Mouse (Mus musculus) midbrain, embryonic 14.5 days (tissue): Measurements from ENCODE around the gene Apbb1ip. TPM values are rescaled to one million over a fixed set of nuclear protein-coding genes. Genes with fewer than 3 reads are reported as not detected.
"Not testable (repeated sequence)": the region's sequence is repeated elsewhere in the genome, so short reads cannot be mapped to it uniquely, and the experiment has no call there.

Experiments
- ATAC-seq: fragments of 200-750 bp; cut with Nextera tagmentation; 2 replicates; pipeline ENCODE4 v1.8.0; 2017; ENCODE audit warnings: moderate number of reproducible peaks, moderate library complexity; ENCODE audit not compliant: low FRiP score, low TSS enrichment
- DNase-seq: peaks from one replicate; pipeline ENCODE4 v3.0.0-alpha.2; 2015
- H3K27ac ChIP-seq: fragments of 300-500 bp; sonication (generic); replicated peaks from 2 replicates; pipeline ENCODE4 v1.5.1; 2014; ENCODE audit warnings: mild to moderate bottlenecking, low read depth, low read length, moderate library complexity
- H3K27me3 ChIP-seq: fragments of 300-500 bp; sonication (generic); 2 replicates; pipeline ENCODE4 v1.6.1; 2014; ENCODE audit warnings: low read length, control low read depth, mixed read lengths; ENCODE audit not compliant: control insufficient read depth, insufficient read depth
- H3K36me3 ChIP-seq: fragments of 300-500 bp; sonication (generic); 2 replicates; pipeline ENCODE4 v1.6.1; 2014; ENCODE audit warnings: low read length, control low read depth; ENCODE audit not compliant: control insufficient read depth, insufficient read depth
- H3K4me1 ChIP-seq: fragments of 300-500 bp; sonication (generic); 2 replicates; pipeline ENCODE4 v1.6.1; 2014; ENCODE audit warnings: mild to moderate bottlenecking, antibody characterized with exemption, low read length, control low read depth; ENCODE audit not compliant: control insufficient read depth, insufficient read depth
- H3K4me2 ChIP-seq: fragments of 300-500 bp; sonication (generic); 2 replicates; pipeline ENCODE4 v1.6.1; 2014; ENCODE audit warnings: mild to moderate bottlenecking, low read length, moderate library complexity
- H3K4me3 ChIP-seq: fragments of 300-500 bp; sonication (generic); replicated peaks from 2 replicates; pipeline ENCODE4 v1.5.1; 2014; ENCODE audit warnings: low read depth, low read length
- H3K9ac ChIP-seq: fragments of 300-500 bp; sonication (generic); replicated peaks from 2 replicates; pipeline ENCODE4 v1.6.1; 2014; ENCODE audit warnings: mild to moderate bottlenecking, low read length, moderate library complexity
- H3K9me3 ChIP-seq: fragments of 300-500 bp; sonication (generic); 2 replicates; pipeline ENCODE4 v1.6.1; 2016; ENCODE audit warnings: low read length, control low read depth, mixed read lengths; ENCODE audit not compliant: control insufficient read depth
- WGBS: fragments of 180-500 bp; shearing (Covaris S2); extraction: QIAGEN DNeasy Blood & Tissue Kit; methylation state at CpG from one replicate; pipeline ENCODE4 v1.1.7; 2014; 5-methylcytosine and 5-hydroxymethylcytosine counted together
- polyA plus RNA-seq: library from polyadenylated mRNA; unstranded; fragments of >200 nt; fragmentation: Nextera tagmentation; extraction: Ambion mirVana; gene quantifications from 2 replicates; pipeline ENCODE4 v1.2.1, GENCODE M21; 2014

Gene Apbb1ip
- polyA plus RNA-seq, 1 experiment from 2014 or later = 0.86 TPM

- Histone ChIP-seq H3K27ac (no peak overlapping the region), H3K9me3 (no peaks in the 10 kb centered on the region), H3K36me3 (no peaks in the 10 kb centered on the region), H3K9ac (no peak overlapping the region), H3K27me3 (no peaks in the 10 kb centered on the region), H3K4me3 (no peak overlapping the region), H3K4me2 (no peak overlapping the region), H3K4me1 (no peaks in the 10 kb centered on the region)
- 87% methylated on average over 1 of the region's 1 CpGs for WGBS
- DNase-seq = no peak
- no peak for ATAC-seq
Observed at GRCm38 (mm10) chr2:22873159-22873558, 99.3 kb downstream of the Apbb1ip start.

GRCm38 (mm10) chr2:22874628-22875027 is 100.7 kb downstream of the Apbb1ip start:
- ATAC-seq (no peak), DNase-seq (no peak)
- Histone ChIP-seq H3K4me1 (no peaks in the 10 kb centered on the region), H3K9me3 (no peaks in the 10 kb centered on the region), H3K36me3 (no peaks in the 10 kb centered on the region), H3K4me2 (no peak overlapping the region), H3K27ac (no peak overlapping the region), H3K27me3 (no peaks in the 10 kb centered on the region), H3K4me3 (no peak overlapping the region), H3K9ac (no peak overlapping the region)
- WGBS = 74% methylated on average over 10 of the region's 10 CpGs

- no peak for ATAC-seq
- WGBS = 92% methylated on average over 3 of the region's 3 CpGs
- Histone ChIP-seq H3K4me2 (no peak overlapping the region), H3K9ac (no peak overlapping the region), H3K27ac (no peak overlapping the region), H3K36me3 (no peaks in the 10 kb centered on the region), H3K9me3 (no peaks in the 10 kb centered on the region), H3K4me1 (no peaks in the 10 kb centered on the region), H3K4me3 (no peak overlapping the region), H3K27me3 (no peaks in the 10 kb centered on the region)
- DNase-seq = no peak
Observed at GRCm38 (mm10) chr2:22876614-22877013, 102.7 kb downstream of the Apbb1ip start.

GRCm38 (mm10) chr2:22878781-22879180 is 104.9 kb downstream of the Apbb1ip start:
- no peak for ATAC-seq
- WGBS = 70% methylated on average over 1 of the region's 1 CpGs

GRCm38 (mm10) chr2:22880726-22881125 is 106.8 kb downstream of the Apbb1ip start:
- WGBS = 85% methylated on average over 3 of the region's 3 CpGs
- H3K9ac ChIP-seq, ATAC-seq, H3K9me3 ChIP-seq, H3K27me3 ChIP-seq, H3K27ac ChIP-seq, H3K4me1 ChIP-seq, H3K4me2 ChIP-seq, DNase-seq, H3K36me3 ChIP-seq, H3K4me3 ChIP-seq: not testable (repeated sequence)

More at GRCm38 (mm10) chr2:22878781-22879180, 104.9 kb downstream of the Apbb1ip start:
- H3K4me2 ChIP-seq = no peak overlapping the region
- H3K9me3 ChIP-seq = no peaks in the 10 kb centered on the region
- H3K27ac ChIP-seq = no peak overlapping the region
- H3K9ac ChIP-seq = no peak overlapping the region
- DNase-seq = no peak
- H3K4me3 ChIP-seq = no peak overlapping the region
- H3K27me3 ChIP-seq = no peaks in the 10 kb centered on the region
- H3K4me1 ChIP-seq = no peaks in the 10 kb centered on the region
- H3K36me3 ChIP-seq = no peaks in the 10 kb centered on the region

DNA sequence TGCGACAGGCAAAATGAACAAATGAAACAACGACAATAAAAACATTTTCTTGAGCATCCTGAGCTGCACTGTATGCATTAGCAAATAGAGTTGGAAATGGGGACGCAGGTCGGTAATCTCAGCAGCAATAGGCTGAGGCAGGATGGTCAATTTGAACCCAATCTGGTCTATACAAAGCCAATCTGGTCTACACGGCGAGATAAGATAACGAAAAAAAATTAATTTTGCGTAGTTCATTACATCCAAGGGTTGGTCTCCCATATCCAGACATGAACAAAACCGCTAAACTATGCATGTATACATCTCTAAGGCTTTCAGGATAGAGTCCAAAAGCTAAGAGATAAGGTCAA is 121.0 kb downstream of the Apbb1ip start:
- Histone ChIP-seq H3K27me3 (no peaks in the 10 kb centered on the region), H3K36me3 (no peaks in the 10 kb centered on the region), H3K27ac (peak overlapping the region; percentile 87), H3K9me3 (no peaks in the 10 kb centered on the region), H3K4me2 (peak overlapping the region; percentile 88), H3K4me1 (peaks cover 12% of the 10 kb centered on the region), H3K4me3 (peak overlapping the region; percentile 86), H3K9ac (peak overlapping the region; percentile 68)
- ATAC-seq (peak; percentile 10), DNase-seq (no peak)
- 22% methylated on average over 9 of the region's 9 CpGs for WGBS

GRCm38 (mm10) chr2:22895282-22896273 is 121.7 kb downstream of the Apbb1ip start, which contains the start of gene Pdss1:
Gene Pdss1 (plus strand): TSS chr2:22895522.
- peak; percentile 96 for ATAC-seq
- peak within 1 kb of the TSS; percentile 87 for H3K27ac ChIP-seq
- H3K4me3 ChIP-seq = peak within 1 kb of the TSS; percentile 86
- no peaks in the 10 kb centered on the region for H3K27me3 ChIP-seq
- peak within 1 kb of the TSS; percentile 68 for H3K9ac ChIP-seq
- WGBS = under 1% methylated on average over 81 of the region's 81 CpGs
- peaks cover 12% of the 10 kb centered on the region for H3K4me1 ChIP-seq
- no peaks in the 10 kb centered on the region for H3K9me3 ChIP-seq
- DNase-seq = peak; percentile 94
- peak within 1 kb of the TSS; percentile 88 for H3K4me2 ChIP-seq
- H3K36me3 ChIP-seq = no peaks in the 10 kb centered on the region

DNA sequence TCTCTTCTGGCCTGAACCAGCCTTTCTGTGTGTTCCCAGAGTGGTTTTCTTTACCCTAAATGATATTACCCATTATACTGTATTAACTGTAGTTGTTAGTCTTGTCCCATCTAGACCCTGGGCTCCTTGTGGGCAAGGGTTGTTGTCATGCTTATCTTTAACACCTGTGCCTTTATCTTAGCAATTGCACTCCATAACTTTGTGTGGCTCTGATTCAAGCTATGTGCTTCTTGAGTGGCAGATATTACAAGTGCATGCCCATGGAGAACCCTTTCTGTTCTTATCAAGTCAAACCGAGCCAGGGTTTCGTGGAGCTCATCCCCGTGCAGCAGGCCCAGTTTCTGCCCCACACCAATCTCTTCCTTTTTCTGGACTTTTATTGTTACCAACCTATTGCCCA is 130.1 kb downstream of the Apbb1ip start:
- DNase-seq = no peak
- Histone ChIP-seq H3K4me2 (no peak overlapping the region), H3K4me1 (no peaks in the 10 kb centered on the region), H3K27ac (no peak overlapping the region), H3K4me3 (no peak overlapping the region), H3K9ac (no peak overlapping the region), H3K27me3 (no peaks in the 10 kb centered on the region), H3K36me3 (peaks cover 49% of the 10 kb centered on the region), H3K9me3 (no peaks in the 10 kb centered on the region)
- no peak for ATAC-seq
- WGBS = 95% methylated on average over 3 of the region's 3 CpGs

GRCm38 (mm10) chr2:22914421-22914820 is 140.5 kb downstream of the Apbb1ip start:
- DNase-seq = no peak
- no peaks in the 10 kb centered on the region for H3K4me1 ChIP-seq
- no peaks in the 10 kb centered on the region for H3K27me3 ChIP-seq
- H3K4me2 ChIP-seq = no peak overlapping the region
- no peak overlapping the region for H3K27ac ChIP-seq
- no peak for ATAC-seq
- peaks cover 63% of the 10 kb centered on the region for H3K36me3 ChIP-seq
- H3K9ac ChIP-seq = no peak overlapping the region
- H3K4me3 ChIP-seq = no peak overlapping the region
- WGBS = 59% methylated on average over 3 of the region's 3 CpGs
- no peaks in the 10 kb centered on the region for H3K9me3 ChIP-seq
